ENCODE assay signal across 8 mouse cellular contexts in genomic region chr2:43805960-43806744, GRCm38 (mm10). TPM values are rescaled to one million over a fixed set of nuclear protein-coding genes. Genes with fewer than 3 reads are reported as not detected.
DNase-seq lines count a peak whose midpoint lies in the region; ATAC-seq lines count a peak whose summit lies in the region.
"Had no signal": no experiment of that assay in that cellular context is flagged by ENCODE, and none has a peak within 500 bp of the region (broad histone marks: within the 10 kb centered on the region; RNA-seq: fewer than 3 reads in every experiment).

No protein-coding gene starts in this region.

- no peaks in the 10 kb centered on the region for H3K27me3 ChIP-seq in midbrain, embryonic 10.5 days (ENCODE audit: low read depth, poor library complexity, severe bottlenecking)
- H3K27me3 ChIP-seq: heart, embryonic 15.5 days had no signal

- no peaks in the 10 kb centered on the region for H3K36me3 ChIP-seq in midbrain, embryonic 10.5 days
- H3K36me3 ChIP-seq: heart, embryonic 15.5 days had no signal

- no peaks in the 10 kb centered on the region for H3K4me1 ChIP-seq in midbrain, embryonic 10.5 days
- H3K4me1 ChIP-seq: heart, embryonic 15.5 days had no signal

- 77% methylated on average over 4 of the region's 4 CpGs for WGBS in midbrain, embryonic 10.5 days

- DNase-seq in ovary, adult 18-20 months (ENCODE audit: low spot score), result peak; percentile 17
- no peak for DNase-seq in ovary, postnatal 10 days (ENCODE audit: low spot score)
- DNase-seq in kidney, adult 18-20 months, result peak; percentile 20
- DNase-seq in testis, postnatal 10 days (ENCODE audit: low spot score), result peak; percentile 40
- no peak for DNase-seq in left cerebral cortex, adult 9 months (ENCODE audit: low spot score in 2 of 2)
- DNase-seq in midbrain, embryonic 10.5 days (ENCODE audit: low spot score), result no peak

- H3K9me3 ChIP-seq in midbrain, embryonic 10.5 days (replicated peaks), result no peaks in the 10 kb centered on the region
- H3K9me3 ChIP-seq: heart, embryonic 15.5 days had no signal

- ATAC-seq in common myeloid progenitor, adult 5-6 weeks (replicated peaks; ENCODE audit: low read depth, poor library complexity, severe bottlenecking), result peak; percentile 73

- H3K27ac ChIP-seq in midbrain, embryonic 10.5 days (replicated peaks), result no peak overlapping the region
- H3K27ac ChIP-seq: heart, embryonic 15.5 days had no signal

- no peak overlapping the region for H3K4me3 ChIP-seq in midbrain, embryonic 10.5 days
- H3K4me3 ChIP-seq: heart, embryonic 15.5 days had no signal

RNA-seq across cellular contexts. Expression of gene Arhgap15, which starts 57.5 kb away (rescaled TPM):
- 106 and 134 TPM in 2 replicates for total RNA-seq in common myeloid progenitor, adult 5-6 weeks (2017)
- polyA plus RNA-seq in midbrain, embryonic 10.5 days (2016; fragmentation: Nextera tagmentation; extraction: Ambion mirVana), result 0.15 and 0.38 TPM in 2 replicates

Comparison
In these comparisons a context has a peak if more than half of its experiments do, and no peak if none do; other contexts are left out.
1. DNase-seq: peak in ovary, adult 18-20 months (single experiment), kidney, adult 18-20 months (single experiment) and testis, postnatal 10 days (single experiment); none in ovary, postnatal 10 days (single experiment), left cerebral cortex, adult 9 months (0 of 2) and midbrain, embryonic 10.5 days (single experiment).